Mouse (Mus musculus): ENCODE measurements around the gene Dis3l2. TPM values are rescaled to one million over a fixed set of nuclear protein-coding genes. Genes with fewer than 3 reads are reported as not detected.
A peak's percentile ranks its signal among the peaks of the same experiment; 100 is the strongest.

Gene Dis3l2
- total and polyA plus RNA-seq, 2 experiments from 2014 or later: 11.2 to 12.1 TPM

GRCm38 (mm10) chr1:86696948-86697347, 6.7 kb upstream of the Dis3l2 start:
- H3K4me2 ChIP-seq (ENCODE audit: low read depth, low read length): no peak overlapping the region
- H3K4me1 ChIP-seq (ENCODE audit: control insufficient read depth, insufficient read depth): no peaks in the 10 kb centered on the region
- H3K36me3 ChIP-seq (replicated peaks; ENCODE audit: control insufficient read depth, insufficient read depth, low read length): no peaks in the 10 kb centered on the region
- 0 out of 2 replicates have a peak, but pooled peaks cover 3% of the 10 kb centered on the region for H3K9me3 ChIP-seq (replicated peaks; ENCODE audit: control insufficient read depth, low read length)
- H3K27ac ChIP-seq (ENCODE audit: low read depth): no peak overlapping the region
- 41% methylated on average over 7 of the region's 7 CpGs for WGBS
- no peak overlapping the region for H3K9ac ChIP-seq (replicated peaks; ENCODE audit: low read depth, low read length)
- no peak overlapping the region for H3K4me3 ChIP-seq (ENCODE audit: low read depth, low read length)
- no peak for ATAC-seq (ENCODE audit: insufficient read depth, low read depth)
- no peak for DNase-seq (ENCODE audit: low spot score)
- no peak; the same call in 1 of the 2 replicates for TF ChIP-seq CTCF (IDR thresholded peaks at IDR 0.05; ENCODE audit: low read depth)
- no peak for TF ChIP-seq EP300 (IDR thresholded peaks at IDR 0.05; ENCODE audit: low read depth)
- H3K27me3 ChIP-seq (ENCODE audit: control insufficient read depth, insufficient read depth, low read length): no peaks in the 10 kb centered on the region

- H3K9ac ChIP-seq (replicated peaks; ENCODE audit: low read depth, low read length): no peak overlapping the region
- TF ChIP-seq CTCF (IDR thresholded peaks at IDR 0.05; ENCODE audit: low read depth): no peak
- TF ChIP-seq EP300 (IDR thresholded peaks at IDR 0.05; ENCODE audit: low read depth): no peak
- no peaks in the 10 kb centered on the region for H3K27me3 ChIP-seq (ENCODE audit: control insufficient read depth, insufficient read depth, low read length)
- H3K4me3 ChIP-seq (ENCODE audit: low read depth, low read length): no peak overlapping the region
- 35% methylated on average over 2 of the region's 2 CpGs for WGBS
- H3K27ac ChIP-seq (ENCODE audit: low read depth): no peak overlapping the region
- H3K4me2 ChIP-seq (ENCODE audit: low read depth, low read length): no peak overlapping the region
- H3K4me1 ChIP-seq (ENCODE audit: control insufficient read depth, insufficient read depth): peaks cover 6% of the 10 kb centered on the region
- no peaks in the 10 kb centered on the region for H3K36me3 ChIP-seq (replicated peaks; ENCODE audit: control insufficient read depth, insufficient read depth, low read length)
- ATAC-seq (ENCODE audit: insufficient read depth, low read depth) (no peak), DNase-seq (ENCODE audit: low spot score) (no peak)
- H3K9me3 ChIP-seq (replicated peaks; ENCODE audit: control insufficient read depth, low read length): 0 out of 2 replicates have a peak, but pooled peaks cover 3% of the 10 kb centered on the region
Observed at GRCm38 (mm10) chr1:86698721-86699120, 4.9 kb upstream of the Dis3l2 start.

DNA sequence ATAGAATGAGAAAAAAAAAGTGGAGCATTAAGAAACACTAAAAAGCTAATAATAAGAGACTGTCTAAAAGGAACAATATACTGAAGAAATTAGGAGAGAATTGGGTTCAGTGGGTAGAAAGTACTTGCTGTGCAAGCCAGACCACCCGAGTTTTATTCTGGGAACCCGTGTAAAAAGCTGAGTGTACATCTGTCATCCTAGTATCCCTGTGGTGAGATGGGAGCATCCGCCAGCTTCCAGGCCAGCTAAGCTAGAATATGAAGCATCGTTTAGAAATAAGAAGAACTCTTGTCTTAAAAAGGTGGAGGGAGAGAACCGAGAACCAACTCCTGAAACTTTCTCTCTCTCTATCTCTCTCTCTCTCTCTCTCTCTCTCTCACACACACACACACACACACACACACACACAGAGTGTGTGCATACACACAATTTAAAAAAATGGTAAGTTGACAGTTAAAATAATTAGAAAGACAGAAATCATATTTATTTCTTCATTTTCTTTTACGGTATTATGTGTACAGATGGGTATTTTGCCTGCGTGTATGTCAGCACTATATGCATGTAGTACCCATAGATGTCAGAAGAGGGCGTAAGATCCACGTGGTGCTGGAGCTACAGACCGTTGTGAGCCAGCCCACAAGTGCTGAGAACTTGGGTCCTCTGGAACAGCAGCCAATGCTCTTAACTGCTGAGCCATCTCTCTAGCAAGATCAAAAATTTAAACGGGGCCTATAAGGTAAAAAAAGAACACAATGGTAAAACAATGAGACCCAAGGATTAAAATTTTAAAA, 4.1 kb upstream of the Dis3l2 start:
- H3K4me2 ChIP-seq (ENCODE audit: low read depth, low read length): no peak overlapping the region
- H3K4me3 ChIP-seq (ENCODE audit: low read depth, low read length): no peak overlapping the region
- ATAC-seq (ENCODE audit: insufficient read depth, low read depth) (no peak), DNase-seq (ENCODE audit: low spot score) (no peak)
- no peaks in the 10 kb centered on the region for H3K27me3 ChIP-seq (ENCODE audit: control insufficient read depth, insufficient read depth, low read length)
- no peak overlapping the region for H3K9ac ChIP-seq (replicated peaks; ENCODE audit: low read depth, low read length)
- TF ChIP-seq EP300 (IDR thresholded peaks at IDR 0.05; ENCODE audit: low read depth) (no peak), CTCF (IDR thresholded peaks at IDR 0.05; ENCODE audit: low read depth) (no peak)
- 0 out of 2 replicates have a peak, but pooled peaks cover 3% of the 10 kb centered on the region for H3K9me3 ChIP-seq (replicated peaks; ENCODE audit: control insufficient read depth, low read length)
- H3K4me1 ChIP-seq (ENCODE audit: control insufficient read depth, insufficient read depth): peaks cover 6% of the 10 kb centered on the region
- H3K27ac ChIP-seq (ENCODE audit: low read depth): no peak overlapping the region
- no peaks in the 10 kb centered on the region for H3K36me3 ChIP-seq (replicated peaks; ENCODE audit: control insufficient read depth, insufficient read depth, low read length)
- WGBS: 65% methylated on average over 11 of the region's 11 CpGs

DNA sequence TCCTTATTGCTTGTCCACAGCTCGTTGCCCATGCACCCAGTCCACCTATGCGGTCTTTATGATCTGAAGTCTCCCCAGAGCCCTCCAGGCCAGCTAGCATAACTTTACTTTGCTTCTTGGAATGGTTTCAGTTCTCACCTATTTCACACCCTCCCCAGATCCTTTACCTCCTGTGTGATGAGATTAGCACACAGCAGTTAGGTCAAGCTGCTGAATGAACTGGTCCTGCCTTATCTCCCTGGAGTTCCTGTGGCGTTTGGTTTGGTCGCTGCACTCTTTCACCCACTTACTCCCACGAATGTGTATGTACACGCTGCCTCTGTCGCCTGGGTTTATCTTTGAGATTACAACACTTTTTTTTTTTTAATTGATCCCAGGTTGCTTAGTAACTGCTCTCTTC, 3.2 kb upstream of the Dis3l2 start:
- Histone ChIP-seq H3K4me2 (ENCODE audit: low read depth, low read length) (no peak overlapping the region), H3K9ac (replicated peaks; ENCODE audit: low read depth, low read length) (no peak overlapping the region), H3K27me3 (ENCODE audit: control insufficient read depth, insufficient read depth, low read length) (no peaks in the 10 kb centered on the region), H3K27ac (ENCODE audit: low read depth) (no peak overlapping the region), H3K9me3 (replicated peaks; ENCODE audit: control insufficient read depth, low read length) (0 out of 2 replicates have a peak, but pooled peaks cover 3% of the 10 kb centered on the region), H3K36me3 (replicated peaks; ENCODE audit: control insufficient read depth, insufficient read depth, low read length) (no peaks in the 10 kb centered on the region), H3K4me3 (ENCODE audit: low read depth, low read length) (no peak overlapping the region), H3K4me1 (ENCODE audit: control insufficient read depth, insufficient read depth) (peaks cover 6% of the 10 kb centered on the region)
- no peak for ATAC-seq (ENCODE audit: insufficient read depth, low read depth)
- 27% methylated on average over 7 of the region's 7 CpGs for WGBS
- DNase-seq (ENCODE audit: low spot score): no peak
- TF ChIP-seq CTCF (IDR thresholded peaks at IDR 0.05; ENCODE audit: low read depth): no peak
- no peak for TF ChIP-seq EP300 (IDR thresholded peaks at IDR 0.05; ENCODE audit: low read depth)

DNA sequence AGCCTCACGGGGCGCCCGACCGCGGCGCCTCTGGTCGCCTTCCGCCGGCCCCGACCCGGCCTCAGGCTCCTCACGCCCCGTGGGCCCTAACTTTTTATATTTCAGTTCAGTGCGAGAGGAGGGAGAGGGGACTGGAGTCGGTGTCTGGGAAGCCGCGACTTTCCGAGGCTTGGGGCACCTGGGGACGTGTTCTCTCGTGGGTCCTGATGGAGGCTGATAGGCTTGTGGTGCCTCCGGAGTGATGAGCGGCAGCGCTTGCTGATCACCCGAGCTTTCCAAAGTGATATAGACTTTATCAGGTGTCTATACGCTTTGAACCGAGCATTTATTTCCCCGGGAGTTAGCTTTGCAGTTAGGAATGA, 338 bp downstream of the Dis3l2 start:
- no peak for DNase-seq (ENCODE audit: low spot score)
- no peak for TF ChIP-seq CTCF (IDR thresholded peaks at IDR 0.05; ENCODE audit: low read depth)
- no peaks in the 10 kb centered on the region for H3K36me3 ChIP-seq (replicated peaks; ENCODE audit: control insufficient read depth, insufficient read depth, low read length)

More for the DNA sequence above, 338 bp downstream of the Dis3l2 start:
- Histone ChIP-seq H3K27me3 (ENCODE audit: control insufficient read depth, insufficient read depth, low read length) (no peaks in the 10 kb centered on the region), H3K9me3 (replicated peaks; ENCODE audit: control insufficient read depth, low read length) (0 out of 2 replicates have a peak, but pooled peaks cover 3% of the 10 kb centered on the region), H3K9ac (replicated peaks; ENCODE audit: low read depth, low read length) (peak overlapping the region; percentile 79), H3K27ac (ENCODE audit: low read depth) (peak overlapping the region; percentile 89), H3K4me2 (ENCODE audit: low read depth, low read length) (peak overlapping the region; percentile 80), H3K4me3 (ENCODE audit: low read depth, low read length) (peak overlapping the region; percentile 96), H3K4me1 (ENCODE audit: control insufficient read depth, insufficient read depth) (peaks cover 6% of the 10 kb centered on the region)
- no peak for ATAC-seq (ENCODE audit: insufficient read depth, low read depth)
- WGBS: under 1% methylated on average over 27 of the region's 27 CpGs
